Mouse (Mus musculus) spleen, postnatal 36 days (tissue): ENCODE measurements around the gene Tmem179.

Experiments
- DNase-seq, 2 experiments: peaks; one replicate each; pipeline ENCODE4 v3.0.0; 2022; ENCODE audit warnings: low spot score in 2 of 2, mixed read lengths in 1 of 2

The Tmem179 gene

DNA sequence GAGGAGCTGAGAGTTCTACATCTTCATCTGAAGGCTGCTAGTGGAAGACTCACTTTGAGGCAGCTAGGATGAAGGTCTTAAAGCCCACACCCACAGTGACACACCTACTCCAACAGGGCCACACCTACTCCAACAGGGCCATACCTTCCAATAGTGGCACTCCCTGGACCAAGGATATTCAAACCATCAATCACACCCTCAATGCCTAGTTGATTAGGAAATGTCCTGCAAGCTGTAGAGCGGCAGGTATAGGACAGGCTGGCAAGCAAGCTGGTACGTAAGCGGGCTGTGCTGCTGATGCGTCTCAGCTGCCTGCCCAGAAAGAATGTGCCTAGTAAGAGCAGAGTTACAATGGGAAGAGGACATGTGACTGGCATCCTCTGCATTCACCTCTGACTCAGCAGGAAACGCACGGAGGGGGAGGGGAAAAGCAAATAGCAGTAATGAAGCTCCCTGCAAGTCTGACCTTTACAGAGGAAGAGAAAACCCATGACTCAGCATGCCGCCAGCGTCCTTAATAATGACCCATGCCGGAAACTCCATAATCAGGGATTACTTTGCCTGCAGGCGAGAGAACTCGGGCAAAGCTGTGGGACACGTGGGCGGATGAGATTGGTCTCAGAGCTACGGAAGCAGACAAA lies at the start of gene Tmem179:
TSS of gene Tmem179 (minus strand) at position 51 of the 641 bp plus-strand sequence.
- peak; percentile 25 to 41 for DNase-seq

GRCm38 (mm10) chr12:112563011-112563410 lies 46.5 kb upstream of the Tmem179 start:
- peak; percentile 44 to 46 for DNase-seq

- DNase-seq, result no peak
Observed at GRCm38 (mm10) chr12:112562462-112562861, 45.9 kb upstream of the Tmem179 start.

DNA sequence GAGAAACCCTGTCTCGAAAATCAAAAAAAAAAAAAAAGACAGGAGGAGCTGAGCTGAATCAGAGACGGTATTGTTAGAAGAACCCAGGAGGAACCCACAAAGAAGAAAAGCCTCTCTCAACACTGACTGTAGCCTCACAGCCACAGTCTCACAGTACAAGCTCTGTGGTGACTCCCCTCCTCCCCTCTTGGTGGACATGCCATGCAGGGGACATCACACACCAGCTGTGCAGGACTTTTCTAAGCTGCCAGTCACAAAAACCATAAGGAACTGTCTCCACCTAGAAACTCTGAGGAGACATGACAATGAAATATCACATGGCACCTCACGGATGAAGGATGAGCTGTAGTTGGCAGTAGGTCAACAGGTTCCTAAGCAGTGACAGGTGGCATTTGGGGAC lies 44.6 kb upstream of the Tmem179 start:
- no peak for DNase-seq

DNA sequence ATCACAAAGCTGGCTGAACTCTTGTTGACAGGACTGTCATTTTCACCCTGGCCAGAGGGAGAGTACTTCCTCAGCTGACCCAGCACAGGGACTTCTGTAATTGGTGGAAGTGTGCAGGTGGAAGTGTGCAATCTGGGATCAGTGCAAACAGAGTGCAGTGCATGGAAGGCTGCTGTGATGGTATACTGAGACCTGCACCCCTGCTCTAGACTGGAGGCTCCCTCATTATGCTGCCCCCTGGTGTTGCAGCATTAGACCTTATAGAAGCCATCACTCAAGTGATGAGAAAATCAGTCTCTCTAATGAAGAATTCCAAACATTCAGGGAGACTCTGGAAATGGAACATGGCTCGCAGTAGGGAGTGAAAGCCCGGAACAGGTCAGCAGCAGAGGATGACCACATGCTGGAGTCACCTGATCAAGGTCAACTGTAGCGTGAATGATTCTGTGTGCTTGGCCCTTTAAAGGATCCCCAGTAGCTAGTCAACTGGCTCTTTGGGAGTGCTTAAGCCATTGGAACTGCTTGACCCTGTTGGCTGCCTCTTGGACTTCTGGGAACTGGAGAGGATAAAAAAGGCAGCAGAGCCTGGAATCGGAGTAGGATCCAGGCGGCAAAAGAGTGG lies 43.7 kb upstream of the Tmem179 start:
- peak in 1 of 2 experiments; percentile 21 for DNase-seq

DNA sequence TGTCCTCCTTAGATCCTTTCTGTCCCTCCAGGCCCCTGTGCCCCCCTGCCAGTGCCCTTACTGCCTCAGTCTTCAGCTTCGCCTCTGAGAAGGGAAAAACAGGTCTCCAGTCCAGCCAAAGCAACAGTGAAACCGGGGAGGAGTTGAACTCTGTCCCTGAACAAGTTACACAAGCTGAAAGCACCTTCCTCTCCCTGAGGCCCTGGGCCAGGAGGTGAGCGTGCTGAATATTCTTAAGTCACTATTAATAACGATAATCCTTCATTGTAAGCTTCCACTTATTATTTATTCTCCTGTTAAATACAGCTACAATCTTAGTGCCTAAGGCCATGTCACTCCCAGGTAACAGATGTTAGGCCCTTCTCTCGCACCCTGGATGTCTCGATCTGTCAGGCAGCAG lies 43.1 kb upstream of the Tmem179 start:
- no peak for DNase-seq

DNA sequence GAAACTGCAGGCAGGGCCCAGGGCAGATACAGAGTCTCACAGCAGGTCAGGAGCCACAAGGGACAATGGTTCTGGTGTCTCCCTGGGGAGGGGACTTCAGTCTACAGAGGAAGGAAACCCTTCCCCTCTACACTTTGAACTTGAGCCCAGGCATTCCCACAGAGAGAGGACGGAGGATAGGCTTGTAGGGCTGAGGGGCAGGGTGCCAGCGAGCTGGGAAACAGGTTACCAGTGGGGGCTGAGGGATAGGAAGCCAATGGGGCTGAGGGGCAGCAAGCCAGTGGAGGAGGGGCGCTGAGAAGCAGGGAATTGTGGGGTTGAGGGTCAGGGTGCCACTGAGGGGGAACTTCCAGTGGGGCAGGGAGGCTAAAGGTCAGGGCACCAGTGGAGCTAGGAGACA lies 42.7 kb upstream of the Tmem179 start:
- no peak for DNase-seq

- no peak for DNase-seq
Observed at GRCm38 (mm10) chr12:112557219-112557618, 40.7 kb upstream of the Tmem179 start.

- DNase-seq, result no peak
Observed at GRCm38 (mm10) chr12:112556531-112557060, 40.0 kb upstream of the Tmem179 start.

GRCm38 (mm10) chr12:112554900-112555299 lies 38.4 kb upstream of the Tmem179 start:
- no peak for DNase-seq

- DNase-seq, result no peak
Observed at GRCm38 (mm10) chr12:112552520-112552919, 36.0 kb upstream of the Tmem179 start.

DNA sequence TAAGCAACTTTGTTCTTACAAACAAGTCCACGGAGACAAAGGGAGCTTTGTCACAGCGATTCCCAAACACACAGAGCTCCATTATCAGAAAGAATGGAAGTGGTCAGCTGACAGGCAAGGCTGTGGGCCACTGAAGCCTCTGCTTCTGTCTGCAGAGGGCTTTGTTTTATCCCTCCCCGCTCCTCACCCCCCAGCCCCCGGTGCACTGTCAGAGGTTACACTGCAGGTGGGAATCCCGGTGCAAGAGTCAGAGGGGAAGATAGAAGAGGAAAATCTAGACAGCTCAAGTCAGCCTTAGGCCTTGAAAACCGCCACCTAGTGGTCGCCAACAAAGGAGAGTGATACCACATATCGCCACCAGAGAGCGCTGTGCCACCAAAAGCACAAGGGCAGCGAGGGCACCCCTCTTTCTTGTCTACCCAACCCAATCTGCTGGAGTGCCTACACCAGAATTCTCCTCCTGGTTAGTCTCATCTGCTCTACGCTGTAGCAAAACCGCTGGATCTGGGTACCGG lies 35.4 kb upstream of the Tmem179 start:
- DNase-seq, result peak; percentile 72 to 75

GRCm38 (mm10) chr12:112549287-112549686 lies 32.7 kb upstream of the Tmem179 start:
- DNase-seq, result no peak

GRCm38 (mm10) chr12:112546110-112546509 lies 29.6 kb upstream of the Tmem179 start:
- DNase-seq, result no peak

DNA sequence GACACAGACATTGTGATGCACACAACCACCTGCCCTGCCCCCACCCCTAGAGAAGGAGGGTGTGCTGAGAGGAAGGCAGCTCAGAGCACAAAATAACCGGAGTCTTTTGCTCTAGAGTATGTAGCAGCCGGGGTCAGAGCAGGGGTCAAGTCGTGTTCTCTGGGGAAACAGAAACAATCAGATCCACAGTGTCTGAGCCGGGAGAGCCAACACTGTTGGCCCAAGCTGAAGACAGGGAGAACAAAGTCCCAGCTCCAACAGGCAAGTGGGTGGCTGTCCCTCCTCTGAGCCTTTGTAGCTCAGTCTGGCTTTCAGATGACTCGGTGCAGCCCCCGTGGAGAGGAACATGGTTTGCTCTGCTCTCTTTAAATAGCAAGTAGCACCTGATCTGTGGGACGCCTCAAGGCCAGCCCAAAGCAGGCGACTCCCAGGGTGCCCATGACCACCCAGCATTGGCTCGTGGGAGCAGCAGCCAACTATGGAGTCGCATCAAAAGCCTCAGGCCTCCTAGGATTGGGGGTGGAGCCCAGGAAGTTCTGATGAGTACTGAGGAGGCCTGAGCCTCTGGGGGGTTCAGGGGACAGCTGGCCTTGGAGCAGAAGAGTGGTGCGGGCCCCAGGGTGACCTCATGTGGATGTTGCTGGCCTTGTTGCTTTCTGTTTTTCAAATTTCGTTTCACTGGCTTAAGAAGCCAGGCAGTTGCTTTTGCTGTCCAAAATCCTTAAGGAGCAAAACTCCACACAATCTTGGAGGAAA lies 28.6 kb upstream of the Tmem179 start:
- DNase-seq, result no peak

DNA sequence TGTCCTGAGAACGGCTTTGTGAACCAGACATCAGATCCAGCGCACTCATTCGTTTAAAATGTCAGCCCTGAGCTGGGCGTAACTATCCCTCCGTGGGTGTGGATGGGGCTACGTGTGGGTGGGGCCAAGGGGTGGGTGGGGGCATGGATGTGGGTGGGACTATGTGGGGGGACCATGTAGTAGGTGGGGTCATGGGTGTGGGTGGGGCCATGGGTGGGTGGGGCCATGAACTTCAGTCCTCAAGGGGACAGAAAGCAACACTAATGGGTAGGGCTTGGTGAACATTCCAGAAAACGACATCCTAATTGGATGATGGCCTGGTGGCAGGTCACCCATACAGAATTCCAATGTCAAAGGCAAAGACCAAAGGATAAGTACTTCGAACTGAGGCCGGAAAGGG lies 27.4 kb upstream of the Tmem179 start:
- no peak for DNase-seq

GRCm38 (mm10) chr12:112542920-112543300 lies 26.4 kb upstream of the Tmem179 start:
- DNase-seq, result peak; percentile 50 to 63

DNA sequence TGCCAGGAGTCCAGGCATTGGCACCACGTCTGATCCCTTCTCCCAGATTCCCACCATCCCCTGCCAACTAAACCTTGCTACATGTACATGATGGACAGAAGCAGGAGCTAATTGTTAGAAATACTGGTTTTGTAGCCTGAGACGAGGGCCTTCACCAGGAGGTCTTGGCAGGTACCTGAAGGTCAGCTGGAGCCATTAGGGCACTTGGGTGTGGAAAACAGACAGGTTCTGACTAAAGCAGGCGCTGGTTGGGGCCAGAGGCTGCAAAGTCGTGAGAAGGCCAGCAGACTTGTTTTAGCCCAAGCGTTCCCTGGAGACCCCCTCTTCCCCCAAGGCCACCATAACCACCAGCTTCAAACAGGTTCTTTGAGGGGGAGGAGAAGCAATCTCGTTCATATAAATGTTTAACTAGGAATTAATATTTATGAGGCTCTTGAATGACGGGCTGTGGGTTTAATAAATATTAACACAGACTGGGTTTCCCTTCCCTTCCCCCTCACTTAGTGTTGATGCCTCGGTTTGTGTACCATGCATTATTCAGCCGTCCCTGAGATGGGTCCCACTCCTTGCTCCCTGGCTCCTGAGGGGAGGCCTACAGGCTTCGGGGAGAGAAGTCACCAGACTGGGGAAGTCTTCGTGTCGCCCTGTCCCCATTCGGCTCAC lies 25.8 kb upstream of the Tmem179 start:
- DNase-seq, result no peak

- no peak for DNase-seq
Observed at GRCm38 (mm10) chr12:112541483-112542091, 25.0 kb upstream of the Tmem179 start.

- DNase-seq, result no peak
Observed at GRCm38 (mm10) chr12:112540321-112540720, 23.8 kb upstream of the Tmem179 start.

- DNase-seq, result no peak
Observed at GRCm38 (mm10) chr12:112539466-112539965, 23.0 kb upstream of the Tmem179 start.
